Mouse (Mus musculus): ENCODE measurements at regions not wholly inside any gene's neighbourhood (a gene's known extent, or its start where the extent isn't known, plus 50 kb on each side); places are given as distances from the start of the nearest gene placed in this dataset.

DNA sequence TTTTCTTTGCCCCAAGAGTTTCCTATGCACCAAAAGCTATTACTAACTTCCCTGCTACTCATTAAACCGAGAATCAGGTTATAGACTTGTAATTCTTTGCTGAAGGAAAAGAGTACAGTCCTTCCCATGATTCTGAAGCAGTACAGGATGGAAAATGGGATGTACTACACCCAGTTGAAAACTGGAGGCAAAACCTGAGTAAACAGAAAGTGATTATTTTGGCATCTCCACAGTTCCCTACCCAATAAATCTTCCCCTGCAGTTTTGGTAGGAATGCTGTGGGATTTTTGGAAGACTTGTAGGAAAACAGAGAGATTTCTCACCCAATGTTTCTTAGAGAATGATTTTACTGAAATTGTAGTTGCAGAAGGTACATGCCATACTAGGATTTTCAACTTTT is 268.5 kb downstream of the Dio2 start:
- no peak for DNase-seq (ENCODE audit: low spot score)

DNA sequence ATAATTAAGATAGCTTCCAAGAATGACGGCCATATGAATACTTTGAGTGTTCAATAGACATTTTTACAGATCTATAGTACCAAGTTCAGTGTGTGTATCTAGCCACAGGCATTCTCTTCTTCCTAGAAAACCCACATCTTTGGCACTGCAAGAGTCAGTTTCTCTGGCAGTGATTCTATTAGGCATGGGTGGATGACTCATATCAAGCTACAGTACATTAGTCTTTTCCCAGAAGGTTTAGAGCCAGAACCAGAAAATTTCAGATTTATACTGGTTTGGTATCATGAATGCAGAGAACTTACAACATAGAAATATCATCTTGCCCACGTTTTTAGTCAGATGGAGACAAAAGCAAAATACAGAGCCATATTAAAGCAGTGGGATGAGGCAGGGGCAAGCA is 278.1 kb downstream of the Dio2 start:
- no peak for DNase-seq (ENCODE audit: low spot score)

GRCm38 (mm10) chr12:90440672-90441071 is 297.6 kb downstream of the Dio2 start:
- no peak for DNase-seq (ENCODE audit: low spot score)

DNA sequence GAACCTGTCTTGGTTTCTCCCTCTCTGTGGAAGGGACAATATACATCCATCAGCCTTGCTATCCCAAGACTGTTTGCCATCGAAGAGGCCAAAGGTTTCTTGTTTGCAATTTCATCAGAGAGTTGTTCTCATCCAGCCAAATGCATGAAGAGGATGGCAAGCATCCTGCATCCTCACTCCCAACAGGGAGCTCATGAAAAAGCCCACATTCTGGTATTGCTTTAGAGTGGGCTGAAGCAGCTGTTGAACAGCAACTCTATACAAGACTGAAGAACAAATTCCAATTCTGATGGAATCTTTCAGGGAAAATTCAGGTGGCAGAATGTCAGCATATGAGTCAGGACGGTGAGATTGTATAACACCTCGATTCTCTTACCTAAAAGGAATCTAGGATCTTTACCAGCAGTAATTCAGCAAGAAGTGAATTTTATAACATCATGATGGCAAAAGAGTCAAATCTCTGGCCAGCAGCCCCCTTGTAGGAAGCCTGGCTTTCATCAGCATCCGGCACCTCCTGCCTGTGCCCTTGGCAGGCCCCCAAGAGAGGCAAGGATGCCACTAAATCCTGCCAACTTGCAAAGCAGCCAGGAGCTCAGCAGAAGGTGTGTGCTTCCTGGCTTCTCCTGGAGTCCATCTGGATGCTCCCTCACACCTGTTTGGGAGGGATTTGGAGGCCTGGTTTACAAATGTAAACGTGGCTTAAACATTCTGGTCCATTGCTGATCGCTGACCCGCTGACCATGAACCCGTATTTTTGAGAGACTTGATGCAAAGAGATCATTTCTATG is 312.8 kb downstream of the Dio2 start:
- no peak for DNase-seq (ENCODE audit: low spot score)

DNA sequence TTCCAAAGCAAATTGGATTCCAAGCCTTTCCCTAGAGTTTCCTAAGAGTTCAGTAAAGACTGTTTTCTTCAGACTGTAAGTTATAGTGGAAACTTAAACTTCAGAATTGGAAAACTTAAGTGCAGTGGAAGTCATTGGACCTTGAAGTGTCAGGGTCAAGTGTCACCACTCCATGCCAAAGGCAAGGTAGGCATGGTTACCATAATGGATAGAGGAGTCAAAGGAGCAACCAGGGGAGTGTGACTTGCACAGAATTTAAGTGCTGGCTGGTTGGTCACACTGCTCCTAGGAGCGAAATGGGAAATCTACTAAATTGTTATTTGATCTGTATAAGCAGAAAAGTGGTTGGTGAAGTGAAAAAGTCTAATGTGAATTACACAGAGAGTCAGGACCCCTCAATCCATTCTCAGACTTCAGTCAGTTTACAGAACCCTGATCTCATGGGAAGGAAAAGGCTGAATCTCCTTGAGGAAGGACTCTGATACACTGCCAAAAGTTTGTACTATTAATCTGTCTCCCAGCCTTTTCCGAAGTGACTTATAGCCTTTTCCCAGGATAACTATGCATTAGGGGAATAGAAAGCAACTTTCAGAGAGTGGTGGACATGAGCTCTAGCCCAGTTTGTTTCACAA is 320.5 kb downstream of the Dio2 start:
- no peak for DNase-seq (ENCODE audit: low spot score)

DNA sequence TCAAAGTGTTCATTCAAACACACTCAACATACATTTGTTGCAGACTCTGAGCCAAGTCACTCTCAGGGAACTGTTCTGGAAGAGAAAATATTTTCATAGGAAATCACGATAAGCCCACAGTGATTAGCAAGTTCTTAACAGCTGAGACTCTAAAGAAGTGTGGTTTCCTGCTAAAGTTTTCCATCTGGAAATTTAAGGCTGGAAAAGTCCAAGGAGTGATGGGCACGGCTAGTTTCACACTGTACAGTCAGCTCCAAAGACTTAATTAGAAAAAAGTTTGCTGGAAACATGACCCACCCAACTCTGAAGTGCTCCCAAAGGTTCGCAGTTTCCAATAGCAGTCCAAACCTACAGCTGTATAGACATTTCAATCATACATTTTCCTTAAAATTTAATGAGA is 329.5 kb downstream of the Dio2 start:
- DNase-seq (ENCODE audit: low spot score), result no peak

DNA sequence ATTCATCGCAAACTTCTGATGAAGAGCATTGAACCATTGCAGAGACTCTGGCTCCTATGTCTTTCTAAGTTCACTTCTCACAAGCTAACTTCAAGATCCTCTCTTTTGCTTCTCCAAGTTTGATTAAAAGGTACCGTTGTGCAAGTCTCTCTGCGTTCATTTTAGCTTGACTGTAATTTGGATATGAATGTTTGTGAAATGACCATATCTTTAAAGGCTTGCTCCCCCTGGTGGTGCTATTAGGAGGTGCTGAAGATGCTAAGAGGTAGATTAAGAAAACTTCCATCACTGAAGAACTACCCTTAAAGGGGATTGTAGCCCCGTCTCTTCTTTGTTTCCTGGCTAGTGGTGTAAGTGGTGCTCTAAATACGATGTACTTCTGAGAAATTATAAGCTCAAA is 339.7 kb downstream of the Dio2 start:
- peak; percentile 3 for DNase-seq (ENCODE audit: low spot score)

All from urinary bladder, postnatal 25 days (tissue).